Mouse (Mus musculus): ENCODE measurements at regions not wholly inside any gene's neighbourhood (a gene's known extent, or its start where the extent isn't known, plus 50 kb on each side); places are given as distances from the start of the nearest gene placed in this dataset.
A peak's percentile ranks its signal among the peaks of the same experiment; 100 is the strongest.

GRCm38 (mm10) chr2:45197955-45198631 is 80.9 kb upstream of the Zeb2 start:
- H3K4me2 ChIP-seq (ENCODE audit: low read depth, low read length) = no peak overlapping the region
- H3K9ac ChIP-seq (ENCODE audit: low read depth, low read length) = no peak overlapping the region
- H3K27me3 ChIP-seq (replicated peaks; ENCODE audit: control insufficient read depth, insufficient read depth, low read length) = no peaks in the 10 kb centered on the region
- no peaks in the 10 kb centered on the region for H3K9me3 ChIP-seq (ENCODE audit: control insufficient read depth, low read length)
- H3K27ac ChIP-seq (ENCODE audit: low read length) = no peak overlapping the region; the same call in 1 of the 2 replicates
- WGBS = 46% methylated on average over 13 of the region's 13 CpGs
- H3K36me3 ChIP-seq (ENCODE audit: control insufficient read depth, insufficient read depth, low read length) = no peaks in the 10 kb centered on the region
- no peak overlapping the region for H3K4me3 ChIP-seq (ENCODE audit: low read length)
- H3K4me1 ChIP-seq (ENCODE audit: control insufficient read depth, insufficient read depth, low read length) = no peaks in the 10 kb centered on the region; the same call in 1 of the 2 replicates
- ATAC-seq = peak; percentile 40; the same call in 1 of the 2 replicates

GRCm38 (mm10) chr2:45197342-45197741 is 80.1 kb upstream of the Zeb2 start:
- no peaks in the 10 kb centered on the region for H3K27me3 ChIP-seq (replicated peaks; ENCODE audit: control insufficient read depth, insufficient read depth, low read length)
- H3K4me3 ChIP-seq (ENCODE audit: low read length) = no peak overlapping the region
- H3K27ac ChIP-seq (ENCODE audit: low read length) = no peak overlapping the region
- WGBS = 73% methylated on average over 10 of the region's 10 CpGs
- no peak overlapping the region for H3K4me2 ChIP-seq (ENCODE audit: low read depth, low read length)
- no peak overlapping the region for H3K9ac ChIP-seq (ENCODE audit: low read depth, low read length)
- H3K4me1 ChIP-seq (ENCODE audit: control insufficient read depth, insufficient read depth, low read length) = no peaks in the 10 kb centered on the region; the same call in 1 of the 2 replicates
- no peaks in the 10 kb centered on the region for H3K9me3 ChIP-seq (ENCODE audit: control insufficient read depth, low read length)
- H3K36me3 ChIP-seq (ENCODE audit: control insufficient read depth, insufficient read depth, low read length) = no peaks in the 10 kb centered on the region
- no peak for ATAC-seq

- Histone ChIP-seq H3K4me3 (ENCODE audit: low read length) (no peak overlapping the region), H3K27me3 (replicated peaks; ENCODE audit: control insufficient read depth, insufficient read depth, low read length) (no peaks in the 10 kb centered on the region), H3K36me3 (ENCODE audit: control insufficient read depth, insufficient read depth, low read length) (no peaks in the 10 kb centered on the region), H3K9ac (ENCODE audit: low read depth, low read length) (no peak overlapping the region), H3K27ac (ENCODE audit: low read length) (no peak overlapping the region), H3K9me3 (ENCODE audit: control insufficient read depth, low read length) (no peaks in the 10 kb centered on the region), H3K4me2 (ENCODE audit: low read depth, low read length) (no peak overlapping the region), H3K4me1 (ENCODE audit: control insufficient read depth, insufficient read depth, low read length) (no peaks in the 10 kb centered on the region; the same call in 1 of the 2 replicates)
- WGBS = 89% methylated on average over 4 of the region's 4 CpGs
- no peak for ATAC-seq
Measured at GRCm38 (mm10) chr2:45196511-45196910, 79.3 kb upstream of the Zeb2 start.

DNA sequence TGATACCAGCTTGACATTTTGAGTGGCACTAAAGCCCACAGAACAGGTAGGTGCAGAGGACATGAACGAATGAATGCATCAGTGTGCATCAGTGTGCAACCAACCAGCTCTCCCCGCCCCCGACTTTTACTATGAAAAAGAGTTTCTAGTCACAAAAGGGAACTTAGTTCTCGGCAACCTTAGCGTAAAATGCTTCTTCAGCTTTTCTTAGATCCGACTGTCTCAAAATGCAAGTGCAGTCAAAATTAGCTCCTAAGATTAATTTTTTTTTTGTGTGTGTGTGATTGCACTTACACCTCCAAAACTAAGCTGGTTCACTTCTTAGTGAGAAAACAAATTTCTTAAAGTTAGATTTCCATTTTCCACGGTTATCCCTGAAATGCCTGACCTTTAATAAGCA is 77.1 kb upstream of the Zeb2 start:
- no peaks in the 10 kb centered on the region; the same call in 1 of the 2 replicates for H3K4me1 ChIP-seq (ENCODE audit: control insufficient read depth, insufficient read depth, low read length)
- H3K27me3 ChIP-seq (replicated peaks; ENCODE audit: control insufficient read depth, insufficient read depth, low read length) = no peaks in the 10 kb centered on the region
- H3K4me3 ChIP-seq (ENCODE audit: low read length) = no peak overlapping the region
- H3K9ac ChIP-seq (ENCODE audit: low read depth, low read length) = no peak overlapping the region
- H3K4me2 ChIP-seq (ENCODE audit: low read depth, low read length) = no peak overlapping the region
- no peak for ATAC-seq
- H3K27ac ChIP-seq (ENCODE audit: low read length) = no peak overlapping the region
- 85% methylated on average over 7 of the region's 7 CpGs for WGBS
- H3K36me3 ChIP-seq (ENCODE audit: control insufficient read depth, insufficient read depth, low read length) = no peaks in the 10 kb centered on the region
- H3K9me3 ChIP-seq (ENCODE audit: control insufficient read depth, low read length) = no peaks in the 10 kb centered on the region

GRCm38 (mm10) chr2:45185621-45185999 is 68.4 kb upstream of the Zeb2 start:
- no peak for ATAC-seq
- Histone ChIP-seq H3K4me2 (ENCODE audit: low read depth, low read length) (no peak overlapping the region), H3K4me1 (ENCODE audit: control insufficient read depth, insufficient read depth, low read length) (peaks cover 3% of the 10 kb centered on the region; the same call in 1 of the 2 replicates), H3K9me3 (ENCODE audit: control insufficient read depth, low read length) (no peaks in the 10 kb centered on the region), H3K9ac (ENCODE audit: low read depth, low read length) (no peak overlapping the region), H3K27ac (ENCODE audit: low read length) (no peak overlapping the region), H3K27me3 (replicated peaks; ENCODE audit: control insufficient read depth, insufficient read depth, low read length) (0 out of 2 replicates have a peak, but pooled peaks cover 2% of the 10 kb centered on the region), H3K36me3 (ENCODE audit: control insufficient read depth, insufficient read depth, low read length) (no peaks in the 10 kb centered on the region), H3K4me3 (ENCODE audit: low read length) (no peak overlapping the region)

GRCm38 (mm10) chr2:45184704-45185620 is 67.8 kb upstream of the Zeb2 start:
- Histone ChIP-seq H3K4me2 (ENCODE audit: low read depth, low read length) (peak overlapping the region; percentile 43), H3K36me3 (ENCODE audit: control insufficient read depth, insufficient read depth, low read length) (no peaks in the 10 kb centered on the region), H3K27me3 (replicated peaks; ENCODE audit: control insufficient read depth, insufficient read depth, low read length) (0 out of 2 replicates have a peak, but pooled peaks cover 2% of the 10 kb centered on the region), H3K9ac (ENCODE audit: low read depth, low read length) (peak overlapping the region; percentile 23; the same call in 1 of the 2 replicates), H3K27ac (ENCODE audit: low read length) (0 out of 2 replicates have a peak overlapping the region, but pooled peaks have one; percentile 8), H3K4me3 (ENCODE audit: low read length) (peak overlapping the region; percentile 16; the same call in 1 of the 2 replicates), H3K4me1 (ENCODE audit: control insufficient read depth, insufficient read depth, low read length) (peaks cover 3% of the 10 kb centered on the region; the same call in 1 of the 2 replicates), H3K9me3 (ENCODE audit: control insufficient read depth, low read length) (no peaks in the 10 kb centered on the region)
- ATAC-seq = peak; percentile 64; the same call in 1 of the 2 replicates
- 13% methylated on average over 18 of the region's 18 CpGs for WGBS

DNA sequence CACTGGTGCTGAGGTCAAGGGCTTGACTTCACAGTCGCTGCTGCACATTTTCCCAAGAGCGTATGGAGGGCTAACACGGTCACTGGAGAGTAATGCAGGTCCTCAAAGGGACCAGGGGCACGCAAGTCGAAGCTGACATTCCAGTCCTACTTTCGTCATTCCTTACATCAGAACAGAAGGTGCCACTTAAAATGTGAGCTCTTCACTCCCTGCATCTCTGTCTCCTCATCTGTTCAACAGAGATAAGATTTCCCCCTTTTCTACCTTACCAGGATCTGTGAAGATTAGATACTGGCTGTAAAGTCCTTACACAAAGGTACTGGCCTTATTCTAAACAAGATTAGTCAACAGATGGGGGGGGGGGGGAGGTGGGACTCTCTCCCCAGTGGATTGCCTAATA is 67.0 kb upstream of the Zeb2 start:
- Histone ChIP-seq H3K4me2 (ENCODE audit: low read depth, low read length) (no peak overlapping the region), H3K9me3 (ENCODE audit: control insufficient read depth, low read length) (no peaks in the 10 kb centered on the region), H3K36me3 (ENCODE audit: control insufficient read depth, insufficient read depth, low read length) (no peaks in the 10 kb centered on the region), H3K27me3 (replicated peaks; ENCODE audit: control insufficient read depth, insufficient read depth, low read length) (0 out of 2 replicates have a peak, but pooled peaks cover 2% of the 10 kb centered on the region), H3K4me3 (ENCODE audit: low read length) (no peak overlapping the region), H3K9ac (ENCODE audit: low read depth, low read length) (no peak overlapping the region), H3K4me1 (ENCODE audit: control insufficient read depth, insufficient read depth, low read length) (peaks cover 3% of the 10 kb centered on the region; the same call in 1 of the 2 replicates), H3K27ac (ENCODE audit: low read length) (no peak overlapping the region)
- 64% methylated on average over 6 of the region's 6 CpGs for WGBS
- no peak for ATAC-seq

DNA sequence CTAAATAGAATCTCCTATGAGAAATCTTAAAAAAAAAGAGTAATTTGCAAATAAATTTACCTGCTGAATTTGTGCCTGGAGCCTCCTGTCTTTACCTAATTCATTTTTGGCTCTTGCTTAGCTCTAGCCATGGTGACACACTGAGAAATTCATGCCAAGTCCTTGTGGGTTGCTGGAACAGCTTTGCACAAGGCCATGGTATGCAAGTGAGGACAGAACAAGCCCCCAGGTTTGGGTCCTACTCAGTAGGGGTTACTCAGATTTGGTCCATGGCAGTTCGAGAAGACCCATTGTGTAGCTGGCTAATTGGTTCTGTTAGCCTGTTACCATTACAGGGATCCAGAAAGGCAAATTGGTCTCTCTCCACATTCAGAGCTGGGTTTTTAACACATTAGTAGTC is 65.7 kb upstream of the Zeb2 start:
- Histone ChIP-seq H3K9ac (ENCODE audit: low read depth, low read length) (no peak overlapping the region), H3K27me3 (replicated peaks; ENCODE audit: control insufficient read depth, insufficient read depth, low read length) (0 out of 2 replicates have a peak, but pooled peaks cover 2% of the 10 kb centered on the region), H3K27ac (ENCODE audit: low read length) (no peak overlapping the region), H3K4me2 (ENCODE audit: low read depth, low read length) (no peak overlapping the region), H3K4me1 (ENCODE audit: control insufficient read depth, insufficient read depth, low read length) (peaks cover 3% of the 10 kb centered on the region; the same call in 1 of the 2 replicates), H3K9me3 (ENCODE audit: control insufficient read depth, low read length) (no peaks in the 10 kb centered on the region), H3K36me3 (ENCODE audit: control insufficient read depth, insufficient read depth, low read length) (no peaks in the 10 kb centered on the region), H3K4me3 (ENCODE audit: low read length) (no peak overlapping the region)
- 97% methylated on average over 1 of the region's 1 CpGs for WGBS
- ATAC-seq = no peak

GRCm38 (mm10) chr2:45181552-45181951 is 64.4 kb upstream of the Zeb2 start:
- ATAC-seq = no peak
- Histone ChIP-seq H3K4me2 (ENCODE audit: low read depth, low read length) (no peak overlapping the region), H3K36me3 (ENCODE audit: control insufficient read depth, insufficient read depth, low read length) (no peaks in the 10 kb centered on the region), H3K9ac (ENCODE audit: low read depth, low read length) (no peak overlapping the region), H3K4me3 (ENCODE audit: low read length) (no peak overlapping the region), H3K27ac (ENCODE audit: low read length) (no peak overlapping the region), H3K4me1 (ENCODE audit: control insufficient read depth, insufficient read depth, low read length) (peaks cover 3% of the 10 kb centered on the region; the same call in 1 of the 2 replicates), H3K9me3 (ENCODE audit: control insufficient read depth, low read length) (no peaks in the 10 kb centered on the region), H3K27me3 (replicated peaks; ENCODE audit: control insufficient read depth, insufficient read depth, low read length) (0 out of 2 replicates have a peak, but pooled peaks cover 2% of the 10 kb centered on the region)
- WGBS = 80% methylated on average over 7 of the region's 7 CpGs
